Mouse (Mus musculus): Measurements from ENCODE around the gene Gadd45b. TPM values are rescaled to one million over a fixed set of nuclear protein-coding genes. Genes with fewer than 3 reads are reported as not detected.

The Gadd45b gene
- polyA plus RNA-seq, 1 experiment from 2014 or later: 5.0 TPM

- Histone ChIP-seq H3K36me3 (ENCODE audit: control insufficient read depth, insufficient read depth, low read length) (no peaks in the 10 kb centered on the region), H3K27me3 (replicated peaks; ENCODE audit: control insufficient read depth, insufficient read depth, low read length) (no peaks in the 10 kb centered on the region), H3K27ac (ENCODE audit: low read depth, low read length) (peak overlapping the region; percentile 58), H3K9ac (ENCODE audit: low read depth, low read length) (no peak overlapping the region), H3K4me3 (ENCODE audit: low read depth, low read length) (no peak overlapping the region), H3K4me1 (replicated peaks; ENCODE audit: control insufficient read depth, insufficient read depth, low read length) (peaks cover 34% of the 10 kb centered on the region), H3K9me3 (ENCODE audit: control insufficient read depth, low read length) (no peaks in the 10 kb centered on the region), H3K4me2 (no peak overlapping the region)
- ATAC-seq (replicated peaks; ENCODE audit: low FRiP score) (0 out of 2 replicates have a peak, but pooled peaks have one; percentile 7), DNase-seq (ENCODE audit: low spot score) (no peak)
- WGBS: 46% methylated on average over 10 of the region's 10 CpGs
Measured at GRCm38 (mm10) chr10:80962051-80962472, 32.2 kb downstream of the Gadd45b start.

GRCm38 (mm10) chr10:80962585-80962984 is 32.7 kb downstream of the Gadd45b start:
- no peak for DNase-seq (ENCODE audit: low spot score)
- Histone ChIP-seq H3K9ac (ENCODE audit: low read depth, low read length) (no peak overlapping the region), H3K27me3 (replicated peaks; ENCODE audit: control insufficient read depth, insufficient read depth, low read length) (no peaks in the 10 kb centered on the region), H3K27ac (ENCODE audit: low read depth, low read length) (peak overlapping the region; percentile 38; the same call in 1 of the 2 replicates), H3K36me3 (ENCODE audit: control insufficient read depth, insufficient read depth, low read length) (no peaks in the 10 kb centered on the region), H3K4me1 (replicated peaks; ENCODE audit: control insufficient read depth, insufficient read depth, low read length) (peaks cover 34% of the 10 kb centered on the region), H3K4me2 (no peak overlapping the region), H3K9me3 (ENCODE audit: control insufficient read depth, low read length) (no peaks in the 10 kb centered on the region), H3K4me3 (ENCODE audit: low read depth, low read length) (no peak overlapping the region)
- ATAC-seq (replicated peaks; ENCODE audit: low FRiP score): no peak
- 72% methylated on average over 5 of the region's 5 CpGs for WGBS

- H3K4me3 ChIP-seq (ENCODE audit: low read depth, low read length): no peak overlapping the region
- no peak overlapping the region; the same call in 1 of the 2 replicates for H3K4me2 ChIP-seq
- H3K9ac ChIP-seq (ENCODE audit: low read depth, low read length): no peak overlapping the region
- H3K27me3 ChIP-seq (replicated peaks; ENCODE audit: control insufficient read depth, insufficient read depth, low read length): no peaks in the 10 kb centered on the region
- no peaks in the 10 kb centered on the region for H3K36me3 ChIP-seq (ENCODE audit: control insufficient read depth, insufficient read depth, low read length)
- peak overlapping the region; percentile 68 for H3K27ac ChIP-seq (ENCODE audit: low read depth, low read length)
- H3K4me1 ChIP-seq (replicated peaks; ENCODE audit: control insufficient read depth, insufficient read depth, low read length): peaks cover 34% of the 10 kb centered on the region
- DNase-seq (ENCODE audit: low spot score): no peak
- no peaks in the 10 kb centered on the region for H3K9me3 ChIP-seq (ENCODE audit: control insufficient read depth, low read length)
- WGBS: 55% methylated on average over 12 of the region's 12 CpGs
- no peak for ATAC-seq (replicated peaks; ENCODE audit: low FRiP score)
Measured at GRCm38 (mm10) chr10:80963031-80963975, 33.4 kb downstream of the Gadd45b start.

- no peaks in the 10 kb centered on the region for H3K9me3 ChIP-seq (ENCODE audit: control insufficient read depth, low read length)
- no peaks in the 10 kb centered on the region for H3K27me3 ChIP-seq (replicated peaks; ENCODE audit: control insufficient read depth, insufficient read depth, low read length)
- 56% methylated on average over 12 of the region's 12 CpGs for WGBS
- no peak overlapping the region for H3K27ac ChIP-seq (ENCODE audit: low read depth, low read length)
- H3K4me1 ChIP-seq (replicated peaks; ENCODE audit: control insufficient read depth, insufficient read depth, low read length): peaks cover 32% of the 10 kb centered on the region
- H3K4me2 ChIP-seq: no peak overlapping the region
- H3K9ac ChIP-seq (ENCODE audit: low read depth, low read length): no peak overlapping the region
- DNase-seq (ENCODE audit: low spot score): no peak
- no peak for ATAC-seq (replicated peaks; ENCODE audit: low FRiP score)
- no peak overlapping the region for H3K4me3 ChIP-seq (ENCODE audit: low read depth, low read length)
- H3K36me3 ChIP-seq (ENCODE audit: control insufficient read depth, insufficient read depth, low read length): no peaks in the 10 kb centered on the region
Measured at GRCm38 (mm10) chr10:80966296-80966695, 36.4 kb downstream of the Gadd45b start.

- Histone ChIP-seq H3K36me3 (ENCODE audit: control insufficient read depth, insufficient read depth, low read length) (no peaks in the 10 kb centered on the region), H3K27me3 (replicated peaks; ENCODE audit: control insufficient read depth, insufficient read depth, low read length) (no peaks in the 10 kb centered on the region), H3K27ac (ENCODE audit: low read depth, low read length) (no peak overlapping the region), H3K4me1 (replicated peaks; ENCODE audit: control insufficient read depth, insufficient read depth, low read length) (peaks cover 23% of the 10 kb centered on the region), H3K9ac (ENCODE audit: low read depth, low read length) (no peak overlapping the region; the same call in 1 of the 2 replicates), H3K4me2 (no peak overlapping the region), H3K9me3 (ENCODE audit: control insufficient read depth, low read length) (no peaks in the 10 kb centered on the region), H3K4me3 (ENCODE audit: low read depth, low read length) (no peak overlapping the region)
- 39% methylated on average over 3 of the region's 3 CpGs for WGBS
- DNase-seq (ENCODE audit: low spot score) (no peak), ATAC-seq (replicated peaks; ENCODE audit: low FRiP score) (no peak)
Measured at GRCm38 (mm10) chr10:80967101-80967656, 37.3 kb downstream of the Gadd45b start.

GRCm38 (mm10) chr10:80968106-80968505 is 38.2 kb downstream of the Gadd45b start:
- H3K27me3 ChIP-seq (replicated peaks; ENCODE audit: control insufficient read depth, insufficient read depth, low read length): no peaks in the 10 kb centered on the region
- 81% methylated on average over 4 of the region's 4 CpGs for WGBS
- H3K36me3 ChIP-seq (ENCODE audit: control insufficient read depth, insufficient read depth, low read length): no peaks in the 10 kb centered on the region
- no peaks in the 10 kb centered on the region for H3K9me3 ChIP-seq (ENCODE audit: control insufficient read depth, low read length)
- H3K4me2 ChIP-seq: no peak overlapping the region
- ATAC-seq (replicated peaks; ENCODE audit: low FRiP score): no peak
- H3K4me1 ChIP-seq (replicated peaks; ENCODE audit: control insufficient read depth, insufficient read depth, low read length): peaks cover 15% of the 10 kb centered on the region
- no peak overlapping the region for H3K27ac ChIP-seq (ENCODE audit: low read depth, low read length)
- DNase-seq (ENCODE audit: low spot score): no peak
- no peak overlapping the region for H3K4me3 ChIP-seq (ENCODE audit: low read depth, low read length)
- H3K9ac ChIP-seq (ENCODE audit: low read depth, low read length): no peak overlapping the region

GRCm38 (mm10) chr10:80969298-80969697 is 39.4 kb downstream of the Gadd45b start:
- Histone ChIP-seq H3K4me1 (replicated peaks; ENCODE audit: control insufficient read depth, insufficient read depth, low read length) (peaks cover 6% of the 10 kb centered on the region; the same call in 1 of the 2 replicates), H3K27ac (ENCODE audit: low read depth, low read length) (no peak overlapping the region), H3K9ac (ENCODE audit: low read depth, low read length) (no peak overlapping the region), H3K4me3 (ENCODE audit: low read depth, low read length) (no peak overlapping the region), H3K27me3 (replicated peaks; ENCODE audit: control insufficient read depth, insufficient read depth, low read length) (no peaks in the 10 kb centered on the region), H3K4me2 (no peak overlapping the region), H3K36me3 (ENCODE audit: control insufficient read depth, insufficient read depth, low read length) (no peaks in the 10 kb centered on the region), H3K9me3 (ENCODE audit: control insufficient read depth, low read length) (no peaks in the 10 kb centered on the region)
- ATAC-seq (replicated peaks; ENCODE audit: low FRiP score): no peak
- DNase-seq (ENCODE audit: low spot score): no peak
- 69% methylated on average over 3 of the region's 3 CpGs for WGBS

GRCm38 (mm10) chr10:80970159-80970558 is 40.3 kb downstream of the Gadd45b start:
- H3K36me3 ChIP-seq (ENCODE audit: control insufficient read depth, insufficient read depth, low read length): no peaks in the 10 kb centered on the region
- H3K27me3 ChIP-seq (replicated peaks; ENCODE audit: control insufficient read depth, insufficient read depth, low read length): no peaks in the 10 kb centered on the region
- DNase-seq (ENCODE audit: low spot score): no peak
- 77% methylated on average over 8 of the region's 8 CpGs for WGBS
- no peak overlapping the region for H3K4me3 ChIP-seq (ENCODE audit: low read depth, low read length)
- H3K9ac ChIP-seq (ENCODE audit: low read depth, low read length): no peak overlapping the region
- H3K4me1 ChIP-seq (replicated peaks; ENCODE audit: control insufficient read depth, insufficient read depth, low read length): peaks cover 5% of the 10 kb centered on the region; the same call in 1 of the 2 replicates
- H3K4me2 ChIP-seq: no peak overlapping the region
- ATAC-seq (replicated peaks; ENCODE audit: low FRiP score): no peak
- no peak overlapping the region for H3K27ac ChIP-seq (ENCODE audit: low read depth, low read length)
- no peaks in the 10 kb centered on the region for H3K9me3 ChIP-seq (ENCODE audit: control insufficient read depth, low read length)
